Mouse (Mus musculus): ENCODE data around the gene Gsdma. TPM values are rescaled to one million over a fixed set of nuclear protein-coding genes. Genes with fewer than 3 reads are reported as not detected.
"Not testable (repeated sequence)": the region's sequence is repeated elsewhere in the genome, so short reads cannot be mapped to it uniquely, and the experiment has no call there.

The Gsdma gene
- polyA plus RNA-seq, 1 experiment, result 2.2 TPM

- H3K36me3 ChIP-seq (replicated peaks; ENCODE audit: low read length), result peaks cover 87% of the 10 kb centered on the region
- TF ChIP-seq GATA1 (IDR thresholded peaks at IDR 0.05; ENCODE audit: borderline replicate concordance, low read length) (no peak), FLI1 (IDR thresholded peaks at IDR 0.05; ENCODE audit: low read length) (no peak)
These were observed 43.5 kb downstream of the Gsdma start for GRCm38 (mm10) chr11:98707401-98708281.

GRCm38 (mm10) chr11:98708282-98708956, 44.3 kb downstream of the Gsdma start:
- peaks cover 52% of the 10 kb centered on the region for H3K4me1 ChIP-seq
- TF ChIP-seq GATA1 (IDR thresholded peaks at IDR 0.05; ENCODE audit: borderline replicate concordance, low read length), result no peak
- TF ChIP-seq FLI1 (IDR thresholded peaks at IDR 0.05; ENCODE audit: low read length), result no peak
- H3K27me3 ChIP-seq (replicated peaks), result no peaks in the 10 kb centered on the region
- H3K36me3 ChIP-seq (replicated peaks; ENCODE audit: low read length), result peaks cover 90% of the 10 kb centered on the region
- H3K9me3 ChIP-seq, result no peaks in the 10 kb centered on the region
- no peak overlapping the region for H3K4me3 ChIP-seq (replicated peaks)

More at GRCm38 (mm10) chr11:98707401-98708281, 43.5 kb downstream of the Gsdma start:
- Histone ChIP-seq H3K9me3 (no peaks in the 10 kb centered on the region), H3K27me3 (replicated peaks) (no peaks in the 10 kb centered on the region), H3K4me1 (peaks cover 48% of the 10 kb centered on the region), H3K4me3 (replicated peaks) (no peak overlapping the region)

DNA sequence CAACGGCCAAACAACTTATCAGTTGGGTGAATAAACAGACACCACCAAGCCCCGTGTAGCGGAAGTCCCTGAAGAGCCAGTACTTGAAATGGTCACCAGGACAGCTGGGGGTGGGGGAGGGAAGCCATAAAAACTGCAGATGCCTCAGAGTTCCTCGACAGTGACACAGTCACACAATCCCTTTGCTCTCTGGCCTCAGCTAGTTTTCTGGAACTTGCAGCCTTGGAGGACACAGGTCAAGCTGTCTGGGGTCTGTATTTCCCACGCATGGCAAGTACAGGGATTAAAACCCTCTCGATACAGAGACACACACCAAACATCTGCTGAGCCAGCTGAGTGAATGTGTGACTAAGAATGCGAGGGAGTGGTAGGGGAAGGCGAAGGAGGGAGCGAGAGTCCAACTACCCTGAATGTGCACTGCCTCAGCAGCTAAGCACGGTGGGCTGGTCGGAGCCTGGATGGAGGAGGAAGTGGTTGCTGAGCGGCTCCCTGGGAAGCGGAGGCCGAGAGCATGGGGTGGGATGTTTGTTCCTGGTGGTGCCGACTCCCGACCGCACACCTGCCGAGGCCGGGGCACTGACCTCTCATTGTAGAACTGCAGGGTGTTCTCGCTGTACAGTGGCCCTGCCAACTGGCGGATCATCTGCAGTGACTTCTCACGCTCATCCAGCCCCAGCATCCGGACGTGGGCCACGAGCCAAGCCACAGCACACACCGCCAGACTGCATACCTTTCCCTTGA, 45.0 kb downstream of the Gsdma start:
- Histone ChIP-seq H3K27me3 (replicated peaks) (no peaks in the 10 kb centered on the region), H3K4me3 (replicated peaks) (peak overlapping the region; percentile 67), H3K36me3 (replicated peaks; ENCODE audit: low read length) (peaks cover 91% of the 10 kb centered on the region), H3K4me1 (peaks cover 48% of the 10 kb centered on the region), H3K9me3 (no peaks in the 10 kb centered on the region)
- TF ChIP-seq GATA1 (IDR thresholded peaks at IDR 0.05; ENCODE audit: borderline replicate concordance, low read length) (no peak), FLI1 (IDR thresholded peaks at IDR 0.05; ENCODE audit: low read length) (no peak)

GRCm38 (mm10) chr11:98710416-98711045, 46.4 kb downstream of the Gsdma start:
- Histone ChIP-seq H3K4me1 (peaks cover 47% of the 10 kb centered on the region), H3K27me3 (replicated peaks) (no peaks in the 10 kb centered on the region), H3K4me3 (replicated peaks) (peak overlapping the region; percentile 78), H3K9me3 (no peaks in the 10 kb centered on the region), H3K36me3 (replicated peaks; ENCODE audit: low read length) (peaks cover 91% of the 10 kb centered on the region)
- TF ChIP-seq GATA1 (IDR thresholded peaks at IDR 0.05; ENCODE audit: borderline replicate concordance, low read length) (no peak), FLI1 (IDR thresholded peaks at IDR 0.05; ENCODE audit: low read length) (no peak)

DNA sequence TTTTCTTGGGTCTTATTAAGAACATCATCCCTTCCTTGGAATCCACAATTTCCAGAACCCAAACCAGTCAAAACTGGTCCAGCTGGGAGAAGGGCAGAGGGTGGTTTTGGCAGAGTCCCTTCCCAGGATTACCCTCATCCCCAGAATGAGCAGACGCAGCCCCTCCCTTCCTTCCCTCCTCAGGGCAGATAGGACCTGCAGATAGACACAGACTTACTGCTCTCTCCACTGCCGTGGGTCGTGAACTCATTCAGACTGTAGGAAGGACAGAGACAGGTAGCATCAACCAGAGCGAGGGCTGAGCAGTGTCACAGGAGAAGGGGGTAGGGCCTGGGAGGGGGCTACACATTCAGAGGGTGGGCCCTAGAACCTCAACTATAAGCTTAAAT, 46.9 kb downstream of the Gsdma start:
- Histone ChIP-seq H3K4me3 (replicated peaks) (peak overlapping the region; percentile 29), H3K4me1 (peaks cover 46% of the 10 kb centered on the region), H3K27me3 (replicated peaks) (no peaks in the 10 kb centered on the region), H3K36me3 (replicated peaks; ENCODE audit: low read length) (peaks cover 91% of the 10 kb centered on the region), H3K9me3 (no peaks in the 10 kb centered on the region)
- TF ChIP-seq FLI1 (IDR thresholded peaks at IDR 0.05; ENCODE audit: low read length) (no peak), GATA1 (IDR thresholded peaks at IDR 0.05; ENCODE audit: borderline replicate concordance, low read length) (no peak)

DNA sequence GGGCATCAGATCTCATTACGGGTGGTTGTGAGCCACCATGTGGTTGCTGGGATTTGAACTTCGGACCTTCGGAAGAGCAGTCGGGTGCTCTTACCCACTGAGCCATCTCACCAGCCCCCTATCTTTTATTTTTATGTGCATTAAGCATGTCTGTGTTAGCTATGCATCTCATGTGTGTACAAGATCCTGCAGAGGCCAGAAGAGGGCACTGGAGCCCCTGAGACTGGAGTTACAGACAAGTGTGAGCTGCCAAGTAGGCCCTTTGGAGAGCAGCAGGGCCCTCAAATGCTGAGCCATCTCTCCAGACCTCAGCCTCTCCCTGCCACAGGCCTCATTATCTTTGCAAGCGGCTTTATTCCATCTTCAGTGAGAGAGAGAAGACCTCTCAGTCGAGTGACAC, 47.9 kb downstream of the Gsdma start:
- peaks cover 91% of the 10 kb centered on the region for H3K36me3 ChIP-seq (replicated peaks; ENCODE audit: low read length)

GRCm38 (mm10) chr11:98713703-98714102, 49.6 kb downstream of the Gsdma start:
- H3K4me1 ChIP-seq, result peaks cover 46% of the 10 kb centered on the region
- no peak overlapping the region for H3K4me3 ChIP-seq (replicated peaks)
- H3K36me3 ChIP-seq (replicated peaks; ENCODE audit: low read length), result peaks cover 91% of the 10 kb centered on the region
- TF ChIP-seq GATA1 (IDR thresholded peaks at IDR 0.05; ENCODE audit: borderline replicate concordance, low read length), result no peak
- no peak for TF ChIP-seq FLI1 (IDR thresholded peaks at IDR 0.05; ENCODE audit: low read length)
- no peaks in the 10 kb centered on the region for H3K9me3 ChIP-seq
- H3K27me3 ChIP-seq (replicated peaks), result no peaks in the 10 kb centered on the region

More for the DNA sequence above, 47.9 kb downstream of the Gsdma start:
- not testable (repeated sequence) for H3K27me3 ChIP-seq (replicated peaks); H3K9me3 ChIP-seq; H3K4me3 ChIP-seq (replicated peaks)
- H3K4me1 ChIP-seq, result peaks cover 40% of the 10 kb centered on the region

DNA sequence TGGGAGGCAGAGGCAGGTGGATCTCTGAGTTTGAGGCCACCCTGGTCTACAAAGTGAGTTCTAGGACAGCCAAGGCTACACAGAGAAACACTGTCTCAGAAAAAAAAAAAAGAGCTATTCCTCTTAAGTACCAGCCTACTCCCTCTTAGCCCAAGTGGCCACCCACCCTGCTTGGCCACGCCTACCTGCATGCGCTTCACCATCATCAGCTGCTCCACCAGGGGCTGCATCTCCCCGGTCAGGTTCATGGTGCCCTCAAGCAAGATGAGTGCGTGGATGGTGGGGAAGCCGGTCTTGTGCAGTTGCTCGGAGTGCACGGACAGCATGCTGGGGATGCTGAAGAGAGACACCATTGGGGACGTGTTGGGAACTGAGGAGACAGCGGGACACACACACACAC, 51.8 kb downstream of the Gsdma start:
- H3K27me3 ChIP-seq (replicated peaks), result no peaks in the 10 kb centered on the region
- TF ChIP-seq FLI1 (IDR thresholded peaks at IDR 0.05; ENCODE audit: low read length) (no peak), GATA1 (IDR thresholded peaks at IDR 0.05; ENCODE audit: borderline replicate concordance, low read length) (no peak)
- H3K9me3 ChIP-seq, result no peaks in the 10 kb centered on the region
- peaks cover 93% of the 10 kb centered on the region for H3K36me3 ChIP-seq (replicated peaks; ENCODE audit: low read length)
- H3K4me1 ChIP-seq, result peaks cover 32% of the 10 kb centered on the region
- no peak overlapping the region for H3K4me3 ChIP-seq (replicated peaks)

GRCm38 (mm10) chr11:98717904-98718303, 53.8 kb downstream of the Gsdma start:
- no peaks in the 10 kb centered on the region for H3K9me3 ChIP-seq
- no peaks in the 10 kb centered on the region for H3K27me3 ChIP-seq (replicated peaks)
- no peak for TF ChIP-seq FLI1 (IDR thresholded peaks at IDR 0.05; ENCODE audit: low read length)
- no peak for TF ChIP-seq GATA1 (IDR thresholded peaks at IDR 0.05; ENCODE audit: borderline replicate concordance, low read length)
- H3K4me1 ChIP-seq, result peaks cover 23% of the 10 kb centered on the region; the same call in 1 of the 2 replicates
- H3K4me3 ChIP-seq (replicated peaks), result no peak overlapping the region
- peaks cover 97% of the 10 kb centered on the region for H3K36me3 ChIP-seq (replicated peaks; ENCODE audit: low read length)

Data from megakaryocyte, embryonic 14.5 days (primary cell).